Mouse (Mus musculus) layer of hippocampus, adult 8-10 months (tissue): ENCODE measurements around the gene Gm6370. TPM values are rescaled to one million over a fixed set of nuclear protein-coding genes. Genes with fewer than 3 reads are reported as not detected.
"Not testable (repeated sequence)": the region's sequence is repeated elsewhere in the genome, so short reads cannot be mapped to it uniquely, and the experiment has no call there.

Source experiments
- DNase-seq, 2 experiments: peaks; one replicate each; pipeline ENCODE4 v3.0.0; 2022; ENCODE audit warnings: low spot score in 2 of 2
- total RNA-seq, 4 experiments: library from RNA; stranded (reverse); gene quantifications; 2 replicates each; pipeline ENCODE4 v1.2.4; 2022

The Gm6370 gene
- not detected for total RNA-seq

GRCm38 (mm10) chr5:146491063-146491462 lies at the start of gene Gm6370:
Gene Gm6370, plus strand, starts transcription at chr5:146491363.
- not testable (repeated sequence) for DNase-seq

- no peak for DNase-seq
Measured at GRCm38 (mm10) chr5:146442767-146443166, 48.4 kb upstream of the Gm6370 start.

GRCm38 (mm10) chr5:146446633-146447032 lies 44.5 kb upstream of the Gm6370 start:
- no peak for DNase-seq

GRCm38 (mm10) chr5:146451592-146452254 lies 39.4 kb upstream of the Gm6370 start:
- DNase-seq: no peak

DNA sequence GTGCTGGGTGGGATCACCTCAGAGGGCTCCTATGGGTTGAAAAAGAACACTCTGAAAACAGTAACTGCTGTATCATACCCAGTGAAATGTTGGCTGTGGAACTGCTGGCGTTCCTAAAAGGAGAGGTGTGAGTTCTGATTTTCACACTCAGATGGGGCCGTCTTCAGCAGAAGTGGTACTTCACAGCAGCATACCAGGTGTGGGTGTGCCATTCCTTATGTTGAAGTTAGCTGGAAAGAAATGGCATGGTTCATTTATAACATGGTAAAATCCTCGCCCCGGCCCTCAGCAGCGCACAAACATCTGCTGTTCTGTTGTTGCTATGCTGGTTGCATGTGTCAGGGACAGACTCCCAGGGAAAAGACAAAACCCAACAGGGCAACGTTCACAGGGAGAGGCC lies 37.6 kb upstream of the Gm6370 start:
- DNase-seq: no peak

DNA sequence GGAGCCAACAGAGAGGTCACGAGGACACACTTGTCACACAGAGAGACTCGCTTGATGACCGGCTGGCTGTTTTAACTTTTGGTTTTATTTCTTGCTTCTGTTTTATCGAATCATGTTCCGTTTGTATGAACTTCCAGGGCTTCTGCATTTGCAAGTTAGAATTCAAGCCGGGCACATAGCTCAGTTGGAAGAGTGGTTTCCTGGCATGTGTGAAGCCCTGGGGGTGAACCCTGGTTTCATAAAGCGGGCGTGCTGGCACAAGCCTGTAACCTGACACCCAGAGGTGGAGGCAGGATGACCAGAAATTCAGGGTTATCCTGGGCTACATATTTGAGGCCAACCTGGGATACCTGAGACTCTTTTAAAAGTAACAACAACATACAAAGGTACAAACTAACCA lies 29.6 kb upstream of the Gm6370 start:
- DNase-seq: no peak

GRCm38 (mm10) chr5:146466663-146467062 lies 24.5 kb upstream of the Gm6370 start:
- DNase-seq: no peak

GRCm38 (mm10) chr5:146468311-146468710 lies 22.9 kb upstream of the Gm6370 start:
- DNase-seq: no peak

- DNase-seq: no peak
Measured at GRCm38 (mm10) chr5:146470821-146471220, 20.3 kb upstream of the Gm6370 start.

DNA sequence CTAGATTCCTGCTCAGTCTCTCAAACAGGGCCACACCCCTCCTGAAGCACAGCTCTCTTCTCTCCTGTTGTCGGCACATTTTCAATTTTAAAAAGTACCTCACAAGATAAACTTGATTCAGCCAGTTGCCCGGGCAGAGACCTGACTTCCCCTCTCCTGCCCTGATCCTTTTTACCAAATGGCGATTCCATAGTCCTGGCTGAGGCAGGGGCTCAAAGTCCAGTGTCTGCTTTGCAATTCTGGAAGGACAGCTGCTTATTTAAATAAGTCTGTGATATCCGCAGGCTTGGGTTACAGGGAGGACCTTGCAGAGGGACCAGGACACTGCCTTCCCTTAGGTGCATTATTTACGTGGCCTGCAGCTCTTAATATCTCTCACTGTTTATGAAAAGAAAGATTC lies 19.9 kb upstream of the Gm6370 start:
- DNase-seq: no peak

DNA sequence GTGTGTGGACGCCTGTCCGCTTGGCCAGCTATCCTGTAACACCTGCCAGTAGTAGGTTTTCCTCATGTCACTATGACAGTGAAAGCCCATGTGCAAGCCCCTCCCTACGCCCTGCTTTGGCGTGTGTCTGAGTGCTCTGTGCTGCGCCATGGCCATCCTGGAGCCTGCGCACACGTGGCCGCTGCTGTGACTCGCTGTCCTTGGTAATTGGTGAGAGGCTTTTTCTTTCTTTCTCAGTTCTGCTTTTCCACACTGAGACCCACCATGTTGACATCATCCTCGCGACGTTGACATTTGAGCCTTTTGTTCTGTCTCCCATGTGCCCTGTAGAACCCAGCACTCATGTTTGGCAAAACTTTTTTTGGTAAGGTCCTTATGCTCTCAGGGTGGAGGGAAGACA lies 19.3 kb upstream of the Gm6370 start:
- DNase-seq: no peak

- DNase-seq: peak in 1 of 2 experiments; percentile 48
Measured at GRCm38 (mm10) chr5:146479564-146479963, 11.6 kb upstream of the Gm6370 start.

- DNase-seq: not testable (repeated sequence)
Measured at GRCm38 (mm10) chr5:146481665-146482064, 9.5 kb upstream of the Gm6370 start, which contains the start of gene Gm6408. Gene Gm6408, plus strand, starts transcription at chr5:146481965.

DNA sequence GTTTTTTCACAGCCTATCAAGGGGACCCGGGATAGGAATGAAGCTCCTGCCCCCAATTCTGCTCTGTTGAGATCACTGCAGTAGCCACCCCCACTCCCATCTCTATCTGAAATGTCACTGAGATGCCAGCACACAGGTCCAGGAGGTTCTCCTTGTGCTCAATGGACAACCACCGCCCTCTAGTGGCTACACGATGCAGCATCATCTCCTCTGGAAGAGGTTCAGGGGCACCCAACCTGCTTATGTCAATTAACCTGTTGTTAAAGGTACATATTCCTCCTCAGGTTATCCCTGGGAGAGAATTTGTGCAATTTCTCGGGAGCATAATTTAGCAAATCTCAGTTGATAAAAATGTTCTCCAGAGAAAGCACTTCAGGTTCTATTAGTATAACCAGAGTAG lies 2.2 kb upstream of the Gm6370 start:
- peak in 1 of 2 experiments; percentile 46 for DNase-seq

GRCm38 (mm10) chr5:146502099-146502498 lies 10.9 kb downstream of the Gm6370 start, which contains the start of gene 4930449I24Rik:
Gene 4930449I24Rik, plus strand, starts transcription at chr5:146502399.
- DNase-seq: not testable (repeated sequence)

DNA sequence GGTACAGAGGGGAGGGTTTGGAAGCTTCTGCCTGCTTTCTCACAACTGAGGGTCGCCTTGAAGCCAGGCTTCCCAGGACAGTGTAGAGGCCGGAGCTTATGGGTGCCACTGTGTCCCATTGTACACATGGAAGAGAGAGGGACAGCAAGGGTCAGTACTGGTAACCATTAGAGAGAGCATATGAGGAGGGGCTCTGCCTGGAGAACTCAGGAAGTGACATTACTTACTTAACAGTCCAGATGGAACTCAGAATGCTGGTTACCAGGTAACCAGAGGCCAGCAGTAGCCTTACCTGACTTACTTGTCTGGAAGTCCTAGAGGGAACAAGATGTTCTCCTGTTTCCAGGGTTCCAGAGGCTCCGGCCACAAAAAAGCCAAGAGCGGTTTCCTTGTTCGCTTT lies 22.7 kb downstream of the Gm6370 start, which contains the start of gene Gm3402:
Gene Gm3402, plus strand, starts transcription at position 301 of the 400 bp plus-strand sequence.
- not testable (repeated sequence) for DNase-seq

DNA sequence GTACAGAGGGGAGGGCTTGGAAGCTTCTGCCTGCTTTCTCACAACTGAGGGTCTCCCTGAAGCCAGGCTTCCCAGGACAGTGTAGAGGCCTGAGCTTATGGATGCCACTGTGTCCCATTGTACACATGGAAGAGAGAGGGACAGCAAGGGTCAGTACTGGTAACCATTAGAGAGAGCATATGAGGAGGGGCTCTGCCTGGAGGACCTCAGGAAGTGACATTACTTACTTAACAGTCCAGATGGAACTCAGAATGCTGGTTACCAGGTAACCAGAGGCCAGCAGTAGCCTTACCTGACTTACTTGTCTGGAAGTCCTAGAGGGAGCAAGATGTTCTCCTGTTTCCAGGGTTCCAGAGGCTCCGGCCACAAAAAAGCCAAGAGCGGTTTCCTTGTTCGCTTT lies 34.3 kb downstream of the Gm6370 start, which contains the start of gene Gm3404:
Gene Gm3404, plus strand, starts transcription at position 301 of the 400 bp plus-strand sequence.
- DNase-seq: not testable (repeated sequence)

- DNase-seq: not testable (repeated sequence)
Measured at GRCm38 (mm10) chr5:146537347-146537746, 46.2 kb downstream of the Gm6370 start, which contains the start of gene Gm3409. Gene Gm3409, plus strand, starts transcription at chr5:146537647.

Other genes starting within 250 kb of the Gm6370 start
- 100 to 1,000 TPM in 1 of 4 experiments, 10 to 100 TPM in 3; 92.2 to 101 (median 96.8) TPM for gene Wasf3, start 106.4 kb upstream of the Gm6370 start, total RNA-seq
- gene Gm6408, start 9.4 kb upstream of the Gm6370 start, total RNA-seq: not detected
- gene 4930449I24Rik, start 11.0 kb downstream of the Gm6370 start, total RNA-seq: not detected
- not detected for gene Gm3402, start 22.8 kb downstream of the Gm6370 start, total RNA-seq
- gene Gm3404, start 34.4 kb downstream of the Gm6370 start, total RNA-seq: not detected
- gene Gm3409, start 46.3 kb downstream of the Gm6370 start, total RNA-seq: not detected
- not detected for gene Gm3415, start 64.8 kb downstream of the Gm6370 start, total RNA-seq
- 10 to 100 TPM; 29.4 to 40.7 (median 30.4) TPM for gene Gpr12, start 93.9 kb downstream of the Gm6370 start, total RNA-seq